Mouse (Mus musculus): ENCODE results near the gene Cyb5r1.

DNA sequence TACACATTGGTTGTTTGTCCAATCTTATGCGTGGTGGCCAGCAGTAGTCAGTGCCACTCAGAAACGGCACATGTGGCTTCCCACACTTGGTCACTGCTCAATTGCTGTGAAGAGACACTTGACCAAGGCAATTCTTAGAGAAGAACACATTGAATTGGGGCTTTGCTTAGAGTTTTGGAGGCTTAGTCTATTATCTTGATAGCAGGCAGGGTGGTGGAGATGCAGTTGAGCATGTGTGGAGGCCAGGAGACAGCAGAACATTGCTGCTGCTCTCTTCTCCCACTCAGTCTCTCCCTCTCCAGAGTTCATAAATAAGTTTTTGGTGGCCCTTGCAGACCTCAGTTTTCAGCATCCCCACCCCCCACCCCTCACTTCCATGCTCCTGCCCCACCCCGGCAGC lies 37.0 kb downstream of the Cyb5r1 start:
- TF ChIP-seq ZNF384 (IDR thresholded peaks at IDR 0.05; ENCODE audit: low read depth, low read length) (no peak), CTCF (conservative IDR thresholded peaks at IDR 0.05 in 1 of 2, IDR thresholded peaks at IDR 0.05 in 1 of 2; ENCODE audit: low read depth in 2 of 2, low read length in 2 of 2) (no peak), POLR2A (IDR thresholded peaks at IDR 0.05; ENCODE audit: low read depth, low read length) (no peak), HCFC1 (IDR thresholded peaks at IDR 0.05; ENCODE audit: low read depth, low read length) (no peak), ZKSCAN1 (IDR thresholded peaks at IDR 0.05; ENCODE audit: borderline replicate concordance, low read depth, low read length) (no peak), RCOR1 (conservative IDR thresholded peaks at IDR 0.05; ENCODE audit: low read depth, low read length) (no peak), MXI1 (IDR thresholded peaks at IDR 0.05; ENCODE audit: low read depth, low read length) (no peak), EP300 (IDR thresholded peaks at IDR 0.05; ENCODE audit: low read length) (no peak), TCF12 (IDR thresholded peaks at IDR 0.05; ENCODE audit: low read depth, low read length) (no peak), POLR2AphosphoS2 (IDR thresholded peaks at IDR 0.05; ENCODE audit: low read depth, low read length) (no peak), KAT2A (IDR thresholded peaks at IDR 0.05; ENCODE audit: insufficient replicate concordance, low read length) (no peak), ELF1 (IDR thresholded peaks at IDR 0.05; ENCODE audit: low read depth, low read length) (no peak), ZMIZ1 (IDR thresholded peaks at IDR 0.05; ENCODE audit: low read depth, low read length) (no peak)
